Mouse (Mus musculus): ENCODE measurements around the gene Wdr18.

The Wdr18 gene

DNA sequence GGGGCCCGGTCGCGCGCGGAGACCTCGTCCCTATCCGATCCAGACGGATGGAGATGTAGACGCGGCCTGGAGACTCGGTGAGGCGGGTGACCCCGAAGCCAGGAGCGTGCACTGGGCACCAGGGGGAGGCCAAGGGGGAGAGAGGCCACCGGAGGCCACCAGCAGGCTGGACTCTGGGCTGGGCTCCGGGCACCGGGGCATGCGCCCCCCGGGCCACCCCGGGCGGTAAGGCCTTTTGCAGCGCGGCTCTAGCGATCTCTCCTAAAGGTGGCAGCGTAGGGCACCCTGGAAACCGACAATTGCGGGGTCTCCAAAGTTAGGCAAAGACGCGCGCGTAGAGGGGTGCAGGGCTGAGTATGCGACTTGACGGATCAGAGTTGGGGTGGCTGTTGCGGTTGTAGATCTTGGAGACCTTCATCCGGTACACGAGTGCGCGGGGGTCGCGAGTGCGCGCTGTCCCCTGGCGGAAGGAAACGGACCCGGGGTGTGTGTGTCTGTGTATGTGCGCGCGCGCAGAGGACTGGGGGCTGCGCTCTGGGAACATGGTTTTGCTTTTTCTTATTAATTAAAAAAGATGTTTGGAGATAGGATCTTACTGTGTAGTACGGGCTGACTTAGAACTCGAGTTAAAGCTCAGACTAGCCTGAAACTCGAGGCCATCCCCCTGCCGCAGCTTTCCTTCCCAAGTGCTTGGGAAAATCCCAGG lies 32.5 kb upstream of the Wdr18 start:
- peak; percentile 84 to 89 for DNase-seq

DNA sequence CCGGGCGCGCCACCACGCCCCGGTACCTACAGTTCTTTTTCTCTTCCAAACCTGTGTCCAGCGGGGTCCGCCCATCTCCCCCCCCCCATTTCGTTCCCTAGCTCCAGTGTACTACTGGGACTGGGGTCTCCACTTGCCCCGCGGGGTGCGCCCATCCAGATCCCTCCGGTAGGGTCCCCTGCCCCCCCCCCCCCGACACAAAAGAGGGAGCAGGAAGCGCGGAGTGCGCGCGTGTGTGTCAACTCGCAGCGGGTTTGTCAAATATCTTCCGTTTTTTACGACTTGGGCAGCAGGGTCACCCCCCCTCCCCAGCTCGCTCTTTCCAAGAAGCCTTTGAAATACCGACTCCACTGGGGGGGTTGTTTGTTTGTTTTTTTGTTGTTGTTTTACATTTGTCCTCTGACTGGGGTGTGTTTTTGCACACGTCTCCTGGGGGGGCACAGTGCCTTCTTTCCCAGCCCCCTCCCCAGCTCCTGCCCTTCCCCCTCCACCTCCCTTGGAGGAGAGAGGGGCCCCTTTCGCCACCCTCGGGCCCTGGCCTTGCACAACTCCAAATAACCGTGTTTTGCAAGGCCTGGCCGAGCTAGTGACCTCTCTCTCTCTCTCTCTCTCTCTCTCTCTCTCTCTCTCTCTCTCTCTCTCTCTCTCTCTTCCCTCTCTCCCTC lies 31.8 kb upstream of the Wdr18 start:
- DNase-seq: peak; percentile 43 to 50

DNA sequence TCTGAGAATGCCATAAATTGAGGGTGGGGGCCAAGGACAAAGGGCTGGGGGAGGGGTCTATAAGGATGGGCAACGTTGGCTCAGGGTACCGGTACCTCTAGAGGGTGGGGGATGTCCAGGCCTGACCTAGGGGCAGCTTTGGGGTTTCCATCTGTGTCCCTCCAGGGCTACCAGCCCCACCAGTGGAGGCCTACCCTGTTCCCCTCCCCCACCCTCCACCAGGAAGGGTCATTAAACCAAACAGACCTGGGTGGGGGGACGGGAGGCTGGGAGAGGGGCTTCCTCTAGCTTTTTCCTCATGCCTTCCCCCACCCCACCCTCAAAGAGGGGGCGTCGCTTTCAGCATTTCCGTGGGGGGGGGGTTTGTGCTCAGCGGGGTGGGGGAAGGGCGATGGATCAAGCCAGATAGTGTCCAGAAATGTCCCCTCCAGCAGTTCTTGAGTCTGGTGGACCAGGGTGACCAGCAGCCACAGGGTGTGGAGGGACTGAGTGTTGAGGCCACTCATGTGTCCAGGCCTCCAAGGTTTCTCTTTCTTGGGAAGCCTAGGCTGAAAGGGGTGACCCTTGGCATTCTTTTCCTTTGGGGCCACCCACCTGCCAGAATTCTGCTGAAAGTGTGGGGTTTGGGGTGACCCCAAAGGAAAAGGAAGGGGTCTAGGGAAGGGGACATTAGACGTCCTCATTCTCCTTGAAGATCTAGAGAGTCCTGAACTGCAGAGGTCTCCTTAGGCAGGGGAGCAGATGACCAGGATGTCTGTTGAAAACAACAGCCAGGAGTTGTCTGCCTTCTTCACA lies 30.8 kb upstream of the Wdr18 start:
- DNase-seq: no peak

DNA sequence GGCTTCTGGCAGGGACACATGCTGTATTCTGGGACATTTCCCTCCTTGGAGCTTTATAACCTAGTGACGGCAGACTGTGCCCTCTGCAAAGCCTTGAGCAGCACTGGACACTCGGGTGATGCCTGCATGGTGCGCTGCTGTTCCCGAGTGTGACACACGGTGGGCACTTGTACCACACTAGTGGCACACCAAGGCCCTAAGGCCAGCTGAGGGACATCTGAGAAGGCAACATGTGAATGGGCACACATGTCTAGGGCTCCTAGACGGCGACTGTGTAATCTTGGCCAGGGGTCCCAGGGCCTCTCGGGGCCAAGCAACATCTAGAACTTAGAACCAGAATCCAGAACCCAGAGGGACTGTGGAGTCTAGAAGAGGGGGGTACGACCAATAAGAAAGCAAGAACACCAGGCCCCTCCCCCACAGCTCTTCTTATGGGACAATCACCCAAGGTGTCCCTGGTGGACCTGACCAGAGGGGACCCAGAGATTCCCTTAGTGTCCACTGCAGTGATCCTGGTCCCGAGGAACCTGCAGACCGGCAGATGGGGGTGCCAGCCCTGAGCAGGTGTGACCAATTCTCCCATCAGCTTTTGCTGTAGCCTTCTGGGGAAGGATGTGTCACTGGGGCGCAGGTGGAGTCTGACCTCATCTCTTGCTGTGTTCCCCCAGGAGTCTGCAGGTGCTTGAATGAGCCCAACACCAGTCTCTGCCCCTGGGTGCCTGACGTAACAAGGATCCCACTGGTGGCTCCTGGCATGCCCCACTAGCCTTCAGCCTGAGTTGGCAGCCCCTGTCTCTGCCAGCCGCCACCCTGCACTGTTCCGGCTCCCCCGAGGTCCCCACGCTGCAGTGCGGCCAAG lies 29.8 kb upstream of the Wdr18 start:
- no peak for DNase-seq

DNA sequence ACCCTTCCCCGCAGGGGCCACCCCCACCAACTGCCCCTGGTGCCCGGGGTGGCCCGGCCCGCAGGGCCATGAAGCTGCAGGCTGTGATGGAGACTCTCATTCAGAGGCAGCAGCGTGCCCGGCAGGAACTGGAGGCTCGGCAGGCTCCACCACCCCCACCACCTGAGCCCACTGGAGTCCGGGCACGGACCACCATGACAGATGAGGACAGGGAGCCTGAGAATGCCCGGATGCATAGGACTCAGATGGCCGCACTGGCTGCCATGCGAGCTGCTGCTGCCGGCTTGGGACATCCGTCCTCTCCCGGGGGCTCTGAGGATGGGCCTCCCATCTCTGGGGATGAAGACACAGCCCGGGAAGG lies 29.1 kb upstream of the Wdr18 start:
- DNase-seq: no peak

DNA sequence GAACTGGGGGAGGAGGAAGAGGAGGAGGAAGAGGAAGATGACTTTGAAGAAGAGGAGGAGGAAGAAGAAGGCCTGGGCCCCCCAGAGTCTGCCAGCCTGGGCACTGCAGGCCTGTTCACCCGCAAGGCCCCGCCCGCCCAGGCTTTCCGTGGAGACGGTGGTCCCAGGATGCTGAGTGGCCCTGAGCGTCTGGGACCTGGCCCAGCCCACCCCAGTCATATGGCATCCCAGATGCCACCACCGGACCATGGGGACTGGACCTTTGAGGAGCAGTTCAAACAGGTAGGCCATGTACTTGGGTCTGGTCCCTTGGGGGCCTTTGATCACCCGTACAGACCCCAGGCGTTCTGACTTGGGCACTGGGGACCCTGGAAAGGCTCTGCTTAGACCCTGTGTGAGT lies 28.2 kb upstream of the Wdr18 start:
- no peak for DNase-seq

DNA sequence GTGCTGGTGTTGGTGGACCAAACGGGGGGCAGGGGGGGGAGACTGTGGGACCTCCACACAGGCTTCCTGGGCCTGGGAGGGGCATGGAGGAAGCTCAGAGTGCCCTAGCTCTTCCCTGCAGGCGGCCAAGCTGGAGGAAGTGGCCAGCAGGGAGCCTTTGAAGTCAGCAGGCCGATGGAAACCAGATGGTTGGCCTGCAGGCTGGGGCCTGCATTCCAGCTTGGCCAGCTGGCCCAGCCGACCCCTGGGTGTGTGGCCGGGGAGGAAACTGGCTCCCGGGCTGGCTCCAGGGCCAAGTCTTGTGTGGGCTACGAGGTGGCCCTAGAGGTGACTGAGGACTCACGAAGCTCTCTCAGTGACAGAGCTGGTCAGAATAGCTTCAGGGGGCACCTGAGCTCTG lies 27.2 kb upstream of the Wdr18 start:
- DNase-seq: no peak

DNA sequence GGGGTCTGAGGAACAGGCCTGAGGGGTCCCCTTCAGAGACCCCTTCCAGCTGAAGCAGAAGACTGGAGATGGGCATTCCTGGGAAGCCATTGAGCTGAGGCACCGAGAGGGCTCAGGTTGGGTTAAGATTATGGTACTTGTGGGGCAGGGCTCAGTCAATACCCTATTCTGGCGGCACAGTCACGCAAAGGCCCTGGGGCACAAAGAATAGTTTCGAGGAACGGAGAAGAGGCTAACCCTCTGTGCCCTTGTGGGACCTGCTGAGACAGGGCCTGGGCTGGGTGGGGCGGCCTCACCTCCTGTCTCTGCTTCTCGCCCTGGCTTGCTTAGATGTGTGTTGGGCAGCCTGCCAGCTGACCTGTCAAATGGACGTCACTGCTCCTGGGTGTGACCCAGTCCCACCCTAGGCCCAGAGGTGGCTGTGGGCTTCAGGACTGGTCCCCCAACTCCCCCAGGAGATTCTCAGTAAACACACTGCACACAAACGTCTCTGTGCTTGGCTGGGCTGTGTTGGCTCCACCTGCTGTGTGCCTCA lies 26.7 kb upstream of the Wdr18 start:
- DNase-seq: no peak

DNA sequence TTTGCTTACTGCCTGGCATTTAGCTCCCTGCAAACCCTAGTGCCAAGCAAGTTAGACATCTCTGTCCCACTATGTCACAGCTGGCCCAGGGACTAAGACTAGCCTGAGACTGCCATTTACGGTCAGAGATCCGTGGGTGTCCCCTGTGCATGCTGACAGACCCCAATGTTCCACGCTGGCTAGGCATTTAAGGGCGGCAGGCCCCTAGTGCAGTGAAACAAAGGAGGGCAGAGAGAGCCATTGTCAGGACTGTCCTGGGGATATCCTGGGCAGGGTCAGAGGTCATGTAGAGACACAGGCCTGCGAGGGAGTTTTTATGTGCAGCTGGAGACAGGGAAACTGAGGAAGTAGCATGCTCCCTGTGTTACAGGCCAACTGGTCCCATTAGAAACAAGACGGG lies 26.1 kb upstream of the Wdr18 start:
- DNase-seq: no peak

DNA sequence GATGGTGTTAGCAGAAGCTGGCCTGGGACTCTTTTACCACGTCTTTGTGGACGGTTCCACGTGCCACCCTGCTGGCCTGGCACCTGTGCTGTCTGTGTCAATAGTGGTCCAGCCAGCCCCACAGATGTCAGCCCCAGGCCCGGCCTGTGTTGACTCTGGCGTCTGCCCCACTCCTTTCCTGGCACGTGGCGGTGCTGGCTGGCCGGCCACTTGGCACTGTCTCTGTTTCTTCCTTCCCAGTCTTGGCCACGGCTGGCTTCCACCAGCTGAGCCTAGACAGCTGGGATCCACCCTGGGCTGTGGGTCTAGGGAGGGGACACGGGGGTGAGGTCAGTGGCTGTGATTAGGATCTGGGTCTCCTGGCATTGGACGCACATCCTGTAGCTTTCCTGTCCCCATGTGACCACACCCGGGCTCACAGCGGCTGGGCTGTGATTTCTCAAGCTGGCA lies 25.7 kb upstream of the Wdr18 start:
- DNase-seq: no peak

DNA sequence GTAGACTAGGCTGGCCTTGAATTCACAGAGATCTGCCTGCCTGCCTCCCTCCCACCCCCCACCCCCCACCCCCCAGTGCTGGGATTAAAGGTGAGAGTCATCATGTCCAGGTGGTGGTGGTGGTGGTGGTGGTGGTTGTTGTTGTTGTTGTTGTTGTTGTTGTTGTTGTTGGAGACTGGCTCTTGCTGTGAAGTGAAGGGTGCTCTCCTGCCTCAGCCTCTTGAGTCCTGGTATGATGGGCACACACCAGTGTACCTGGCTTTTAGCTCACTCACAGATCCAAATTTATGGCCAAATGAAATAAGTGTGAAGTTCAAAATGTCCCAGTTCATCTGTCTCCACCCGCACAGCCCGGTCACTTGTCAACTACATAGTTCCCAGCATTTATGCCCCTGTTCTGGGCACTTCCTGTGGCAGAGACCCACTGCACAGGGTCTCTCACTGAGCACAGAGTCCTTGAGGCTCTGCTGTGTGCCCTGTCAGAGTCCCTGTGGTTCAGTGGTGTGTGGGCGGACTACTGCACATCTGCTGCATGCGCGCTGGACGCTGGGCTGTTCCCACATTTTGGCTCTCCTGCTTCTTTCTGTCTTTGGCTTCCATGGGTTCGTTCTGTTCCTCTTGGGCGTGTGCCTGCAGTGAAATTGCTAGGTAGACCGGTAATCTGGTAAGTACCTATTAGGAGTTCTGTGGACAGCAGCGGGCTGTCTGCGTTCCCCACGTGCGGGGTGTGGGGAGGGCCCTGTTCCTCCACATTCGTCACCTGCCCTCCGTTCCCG lies 25.0 kb upstream of the Wdr18 start:
- no peak for DNase-seq

DNA sequence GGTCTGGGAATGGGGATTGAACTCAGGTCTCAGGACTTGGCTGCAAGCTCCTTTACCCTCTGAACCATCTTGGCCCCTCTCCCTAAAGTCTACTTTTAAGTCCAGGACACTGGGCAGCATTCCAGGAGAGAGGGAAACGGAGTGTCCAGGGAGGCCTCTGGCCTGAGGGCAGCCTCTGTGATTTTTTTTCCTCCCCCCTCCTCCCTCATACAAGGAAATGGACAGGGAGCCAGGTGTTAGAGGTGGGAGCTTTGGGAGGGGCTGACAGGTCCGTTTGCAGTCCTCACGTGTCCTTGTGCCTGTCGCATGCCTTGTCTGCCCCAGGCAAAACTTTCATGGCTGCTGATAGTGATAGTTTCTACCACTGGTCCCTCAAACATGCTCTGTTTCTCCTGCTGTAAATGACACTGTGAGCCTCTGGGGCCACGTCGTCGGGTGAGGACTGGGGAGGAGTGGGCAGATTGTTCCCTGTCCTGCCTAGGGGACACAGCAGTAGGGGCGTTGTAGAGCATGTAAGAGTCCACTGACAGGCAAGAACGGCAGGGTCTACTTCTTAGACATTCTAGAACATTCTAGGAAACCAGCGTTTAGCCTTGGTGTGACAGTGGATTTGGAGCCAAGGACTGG lies 23.6 kb upstream of the Wdr18 start:
- no peak for DNase-seq

DNA sequence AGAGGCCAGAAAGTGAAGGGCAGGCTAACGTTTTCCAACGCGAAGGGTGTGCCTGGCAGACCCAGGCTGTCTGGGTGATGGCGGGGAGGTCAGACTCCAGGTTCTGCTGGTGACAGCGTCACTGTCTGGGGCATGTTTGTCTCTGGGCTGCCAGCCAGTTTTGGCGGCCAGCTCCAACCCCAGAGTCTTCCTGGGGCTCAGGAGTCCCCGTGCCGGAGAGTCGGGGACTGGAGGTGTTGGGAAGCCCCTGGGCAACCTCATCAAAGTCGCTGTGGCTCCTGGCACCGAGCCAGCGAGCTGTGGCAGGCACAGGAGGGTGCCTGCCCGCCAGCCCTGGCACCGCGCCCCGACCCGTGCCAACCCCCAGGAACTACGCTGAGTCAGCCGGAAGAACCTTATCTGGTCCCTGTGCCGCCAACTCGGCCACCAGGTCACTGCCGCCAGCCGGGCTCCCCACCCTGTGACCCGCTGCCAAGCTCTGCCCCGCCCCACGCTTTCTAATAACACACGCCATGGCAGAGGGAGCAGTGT lies 23.0 kb upstream of the Wdr18 start:
- DNase-seq: peak; percentile 62 to 71

DNA sequence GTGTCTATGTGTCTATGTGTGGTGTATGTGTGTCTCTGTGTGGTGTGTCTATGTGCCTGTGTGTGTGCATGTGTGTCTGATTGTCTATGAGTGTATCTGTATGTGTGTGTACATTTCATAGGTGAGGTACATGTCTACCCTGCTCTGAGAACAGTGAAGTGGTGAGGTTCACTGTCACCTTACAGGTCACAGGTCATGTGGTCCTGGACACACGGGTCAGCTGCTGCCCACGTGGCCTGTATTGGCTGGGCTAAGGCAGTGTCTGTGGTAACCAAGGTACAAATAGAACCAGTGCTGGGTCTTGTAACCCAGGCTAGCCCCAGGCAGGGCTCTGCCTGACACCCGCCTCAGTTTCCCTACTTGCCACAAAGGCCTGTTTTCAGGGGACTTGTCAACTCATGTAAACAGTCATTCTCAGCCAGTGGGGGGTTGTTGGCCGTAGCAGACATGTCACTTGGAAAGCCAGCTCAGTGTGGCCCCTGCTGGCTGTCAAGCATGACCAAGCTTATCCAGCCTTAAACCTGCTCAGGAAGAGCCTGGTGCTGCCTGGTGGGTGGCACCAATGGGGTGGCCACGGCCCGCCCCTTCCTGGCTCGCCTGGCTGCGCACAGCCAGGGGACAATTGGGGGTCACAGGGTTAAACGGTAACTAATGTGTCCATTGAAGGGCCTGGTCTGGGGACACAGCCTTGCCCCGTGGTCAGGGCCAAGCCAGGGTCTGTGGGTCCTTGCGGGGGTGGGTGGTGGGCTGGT lies 22.0 kb upstream of the Wdr18 start:
- DNase-seq: no peak

DNA sequence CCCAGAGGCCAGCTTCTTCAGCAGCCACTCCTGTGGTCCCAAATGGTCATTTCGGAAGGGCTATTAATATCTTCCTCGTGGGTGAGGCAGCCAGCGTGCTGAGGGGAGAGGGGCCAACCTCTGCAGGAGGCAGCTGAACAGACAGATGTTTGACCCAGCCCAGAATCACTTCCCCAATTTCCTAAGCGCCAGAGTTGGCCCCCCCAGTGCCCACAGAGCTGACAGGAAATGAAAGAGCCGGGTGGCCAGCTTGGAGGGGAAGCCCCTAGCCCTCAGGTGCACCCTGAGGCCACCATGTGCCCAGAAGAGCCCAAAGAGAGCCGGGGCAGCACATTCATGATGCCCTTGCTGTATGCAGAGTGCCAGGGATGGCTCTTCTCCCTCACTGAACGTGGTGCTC lies 19.2 kb upstream of the Wdr18 start:
- DNase-seq: no peak

DNA sequence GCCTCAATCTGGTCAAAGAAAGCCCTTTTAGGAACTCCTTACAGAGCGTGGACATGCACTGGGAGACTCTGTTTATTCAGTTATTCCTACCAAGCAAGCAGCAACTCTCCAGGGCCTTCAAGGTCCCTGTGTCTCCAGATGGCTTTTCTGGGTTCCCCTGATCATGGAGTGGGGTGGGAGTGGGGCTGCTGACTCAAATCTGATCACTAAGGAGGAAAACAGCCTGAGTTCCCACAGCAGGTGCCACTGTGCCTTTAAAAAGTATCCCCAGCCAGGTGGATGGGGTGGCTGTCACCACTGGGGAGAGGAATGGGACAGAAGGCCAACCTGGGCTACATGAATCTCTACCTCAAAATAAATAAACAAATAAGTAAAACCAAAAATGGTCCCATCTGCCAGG lies 17.0 kb upstream of the Wdr18 start:
- DNase-seq: no peak

DNA sequence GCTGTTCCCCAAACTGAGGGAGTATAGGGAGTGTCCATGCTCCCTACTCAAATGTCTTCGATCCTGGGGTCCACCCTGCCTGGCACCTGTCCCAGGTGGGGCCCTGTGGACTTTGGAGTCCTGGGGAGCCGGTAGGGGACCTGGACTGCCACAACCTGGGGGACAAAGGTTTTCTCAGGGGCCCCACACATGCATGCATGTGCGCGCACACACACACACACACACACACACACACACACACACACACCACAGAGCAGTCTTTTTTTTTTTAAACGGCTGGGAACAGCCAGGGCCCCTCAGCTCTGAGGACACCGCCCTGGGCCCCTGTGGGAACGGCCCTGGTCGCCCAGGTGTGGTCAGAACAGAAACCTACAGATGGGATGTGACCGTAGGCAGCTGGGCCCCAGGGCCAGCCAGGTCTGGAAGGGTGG lies 16.5 kb upstream of the Wdr18 start:
- no peak for DNase-seq

DNA sequence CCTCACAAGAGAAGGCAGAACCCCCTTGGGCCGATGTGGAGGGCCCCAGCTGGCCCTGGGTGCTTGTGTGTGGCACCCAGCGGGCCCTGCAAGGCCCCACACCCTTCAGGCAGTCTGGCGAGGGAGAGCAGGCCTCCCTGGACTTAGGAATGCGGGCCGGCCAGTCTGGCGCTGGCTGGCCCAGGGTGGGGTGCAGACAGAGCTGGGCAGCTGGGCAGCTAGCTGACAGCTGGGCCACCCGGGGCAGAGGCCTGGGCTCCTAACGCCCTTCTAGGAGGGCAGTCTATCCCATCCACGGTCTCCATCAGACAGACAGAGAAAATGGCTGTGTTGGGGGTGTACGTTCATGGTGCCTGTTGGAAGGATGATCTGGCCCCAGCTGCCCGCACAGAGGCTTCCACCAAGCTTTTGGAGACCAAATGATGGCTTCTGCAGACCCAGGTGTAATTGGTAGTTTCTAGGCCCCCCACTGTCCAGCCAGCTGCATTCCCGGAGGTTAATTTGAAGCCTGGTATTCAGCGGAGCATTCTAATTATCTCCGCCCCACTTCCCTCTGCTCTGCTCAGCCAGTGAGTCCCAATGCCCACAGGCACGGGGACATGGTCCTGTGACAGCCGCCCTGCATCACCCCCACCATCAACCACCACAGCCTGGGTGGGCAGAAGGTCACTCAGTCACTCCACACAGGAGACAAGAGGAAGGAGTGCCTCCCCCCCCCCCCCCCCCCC lies 14.3 kb upstream of the Wdr18 start:
- DNase-seq: no peak

DNA sequence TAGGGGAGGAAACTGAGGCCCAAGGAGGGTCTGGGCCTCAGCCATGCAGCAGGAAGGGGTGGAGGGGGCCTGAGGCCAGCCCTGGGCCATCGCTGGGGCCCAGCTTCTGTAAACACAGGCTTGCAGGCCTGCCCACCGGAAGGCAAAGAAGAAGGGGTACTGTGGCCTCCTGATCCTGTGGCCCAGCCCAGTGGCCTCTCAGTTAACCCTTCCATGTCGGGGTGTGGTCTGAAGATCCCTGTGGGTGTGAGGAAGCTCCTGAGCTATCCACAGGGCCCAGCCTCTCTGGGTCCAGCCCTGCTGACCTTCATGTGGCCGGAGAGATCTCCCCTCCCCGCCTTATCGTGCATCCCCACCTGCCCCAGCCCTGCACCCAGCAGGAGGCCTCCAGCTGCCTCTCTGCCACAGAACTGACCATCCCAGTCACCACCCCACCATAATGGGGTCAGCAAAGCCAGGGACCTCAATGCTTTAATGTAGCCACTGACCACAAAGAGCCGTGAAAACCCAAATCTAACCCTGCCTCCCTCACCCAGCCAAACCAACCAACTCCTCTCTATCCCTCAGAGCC lies 13.1 kb upstream of the Wdr18 start:
- no peak for DNase-seq

All from thymus, postnatal 36 days (tissue).